Mouse (Mus musculus): Measurements from ENCODE around the gene Fam118b.

The Fam118b gene

GRCm38 (mm10) chr9:35192983-35193542, 74.5 kb downstream of the Fam118b start:
- DNase-seq = peak; percentile 63

- peak; percentile 90 for DNase-seq
These were observed 78.9 kb downstream of the Fam118b start for GRCm38 (mm10) chr9:35188700-35189099.

GRCm38 (mm10) chr9:35187351-35187903, 80.2 kb downstream of the Fam118b start:
- DNase-seq = peak; percentile 89

GRCm38 (mm10) chr9:35186430-35186829, 81.2 kb downstream of the Fam118b start:
- no peak for DNase-seq

GRCm38 (mm10) chr9:35183359-35183758, 84.2 kb downstream of the Fam118b start:
- DNase-seq = peak; percentile 94

GRCm38 (mm10) chr9:35182832-35183231, 84.8 kb downstream of the Fam118b start:
- DNase-seq = no peak

- DNase-seq = no peak
These were observed 91.4 kb downstream of the Fam118b start for GRCm38 (mm10) chr9:35176124-35176659.

GRCm38 (mm10) chr9:35175251-35176123, 92.1 kb downstream of the Fam118b start, which contains the start of gene Dcps:
Gene Dcps (minus strand): TSS chr9:35176061.
- DNase-seq = peak; percentile 99

- peak; percentile 66 for DNase-seq
These were observed 94.3 kb downstream of the Fam118b start for GRCm38 (mm10) chr9:35173331-35173730.

GRCm38 (mm10) chr9:35170071-35170470, 97.5 kb downstream of the Fam118b start:
- DNase-seq = peak; percentile 23

Measured in heart, adult 11 months (tissue).